Mouse (Mus musculus) CH12.LX (cell line): ENCODE results near the gene Agap1.

Source experiments
- BHLHE40 ChIP-seq: IDR thresholded peaks from 2 replicates; pipeline ENCODE4 v1.6.1; 2011; ENCODE audit warnings: mild to moderate bottlenecking, low read depth, low read length, improper control_type of control experiment
- CTCF ChIP-seq, 2 experiments: IDR thresholded peaks in 1 of 2; conservative IDR thresholded peaks in 1 of 2; 2 replicates each; pipeline ENCODE4 v1.5.1; 2011 to 2012; ENCODE audit warnings: low read depth in 2 of 2, low read length in 2 of 2, improper control_type of control experiment in 1 of 2, inconsistent platforms in 1 of 2, mild to moderate bottlenecking in 1 of 2, moderate library complexity in 1 of 2
- EP300 ChIP-seq: IDR thresholded peaks from 2 replicates; pipeline ENCODE4 v1.6.1; 2011; ENCODE audit warnings: low read length, improper control_type of control experiment
- MAX ChIP-seq: IDR thresholded peaks from 2 replicates; pipeline ENCODE4 v1.6.1; 2011; ENCODE audit warnings: low read length, improper control_type of control experiment
- MYC ChIP-seq: IDR thresholded peaks from 2 replicates; pipeline ENCODE4 v1.6.1; 2011; ENCODE audit warnings: low read depth, mild to moderate bottlenecking, improper control_type of control experiment, low read length
- POLR2A ChIP-seq: IDR thresholded peaks from 2 replicates; pipeline ENCODE4 v1.6.1; 2011; ENCODE audit warnings: low read depth, mild to moderate bottlenecking, improper control_type of control experiment, low read length
- TBP ChIP-seq: conservative IDR thresholded peaks from 2 replicates; pipeline ENCODE4 v1.6.1; 2011; ENCODE audit warnings: low read depth, low read length, improper control_type of control experiment
- USF1 ChIP-seq: IDR thresholded peaks from 2 replicates; pipeline ENCODE4 v1.6.1; 2014; ENCODE audit warnings: low read depth, mild to moderate bottlenecking, inconsistent platforms, low read length, improper control_type of control experiment
- ZKSCAN1 ChIP-seq: IDR thresholded peaks from 2 replicates; pipeline ENCODE4 v1.6.1; 2012; ENCODE audit warnings: low read depth, inconsistent platforms, low read length, improper control_type of control experiment, borderline replicate concordance
- ZMIZ1 ChIP-seq: IDR thresholded peaks from 2 replicates; pipeline ENCODE4 v1.6.1; 2012; ENCODE audit warnings: low read depth, mild to moderate bottlenecking, inconsistent platforms, low read length, improper control_type of control experiment
- ZNF384 ChIP-seq: IDR thresholded peaks from 2 replicates; pipeline ENCODE4 v1.6.1; 2012; ENCODE audit warnings: low read depth, low read length, improper control_type of control experiment, inconsistent platforms

DNA sequence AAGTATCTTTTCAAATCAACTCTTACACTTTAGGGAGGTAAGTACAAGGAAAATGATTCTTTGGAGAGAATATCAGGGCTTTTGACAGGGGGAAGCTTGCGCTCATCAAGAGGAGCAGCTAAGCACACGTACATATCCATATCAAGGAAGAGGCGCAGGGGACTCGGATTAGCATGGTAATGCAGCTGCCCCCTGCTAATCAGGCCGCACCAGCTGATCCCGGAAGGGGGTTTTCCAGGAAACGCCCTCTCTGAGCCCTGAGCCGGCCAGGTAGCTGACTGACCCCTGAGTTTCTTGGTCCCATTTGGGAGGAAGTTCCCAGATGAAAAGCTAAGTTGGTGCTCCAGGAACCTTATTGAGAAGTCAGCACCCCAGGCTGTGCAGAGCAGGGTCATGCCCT, 301.8 kb downstream of the Agap1 start:
- no peak for TF ChIP-seq CTCF (conservative IDR thresholded peaks at IDR 0.05 in 1 of 2, IDR thresholded peaks at IDR 0.05 in 1 of 2; ENCODE audit: low read depth in 2 of 2, low read length in 2 of 2)
- TF ChIP-seq BHLHE40 = no peak
- TF ChIP-seq EP300 = no peak
- TF ChIP-seq POLR2A = no peak
- no peak for TF ChIP-seq ZMIZ1
- TF ChIP-seq USF1 = no peak
- TF ChIP-seq MAX = no peak
- TF ChIP-seq ZKSCAN1 = no peak
- TF ChIP-seq ZNF384 = no peak
- no peak for TF ChIP-seq MYC
- no peak for TF ChIP-seq TBP
